Mouse (Mus musculus) kidney, embryonic 15.5 days (tissue): Measurements from ENCODE around the gene 6030468B19Rik. TPM values are rescaled to one million over a fixed set of nuclear protein-coding genes. Genes with fewer than 3 reads are reported as not detected.

Experiments
- ATAC-seq: fragments of 200-750 bp; cut with Nextera tagmentation; replicated peaks from 2 replicates; pipeline ENCODE4 v1.8.0; 2017; ENCODE audit warnings: moderate TSS enrichment; ENCODE audit not compliant: low FRiP score
- H3K27ac ChIP-seq: fragments of 300-500 bp; sonication (generic); 2 replicates; pipeline ENCODE4 v1.5.1; 2015; ENCODE audit warnings: mild to moderate bottlenecking, inconsistent platforms
- H3K27me3 ChIP-seq: fragments of 300-500 bp; sonication (generic); 2 replicates; pipeline ENCODE4 v1.6.1; 2015; ENCODE audit warnings: inconsistent platforms
- H3K36me3 ChIP-seq: fragments of 300-500 bp; sonication (generic); 2 replicates; pipeline ENCODE4 v1.6.1; 2015; ENCODE audit warnings: inconsistent platforms
- H3K4me1 ChIP-seq: fragments of 300-500 bp; sonication (generic); 2 replicates; pipeline ENCODE4 v1.6.1; 2015; ENCODE audit warnings: inconsistent platforms
- H3K4me2 ChIP-seq: fragments of 300-500 bp; sonication (generic); 2 replicates; pipeline ENCODE4 v1.6.1; 2015; ENCODE audit warnings: moderate library complexity, mild to moderate bottlenecking, inconsistent platforms
- H3K4me3 ChIP-seq: fragments of 300-500 bp; sonication (generic); replicated peaks from 2 replicates; pipeline ENCODE4 v1.5.1; 2015; ENCODE audit warnings: mild to moderate bottlenecking, inconsistent platforms
- H3K9ac ChIP-seq: fragments of 300-500 bp; sonication (generic); 2 replicates; pipeline ENCODE4 v1.6.1; 2015; ENCODE audit warnings: mild to moderate bottlenecking, inconsistent platforms
- H3K9me3 ChIP-seq: fragments of 300-500 bp; sonication (generic); replicated peaks from 2 replicates; pipeline ENCODE4 v1.6.1; 2016; ENCODE audit warnings: inconsistent platforms
- WGBS: fragments of 180-500 bp; shearing (Covaris S2); methylation state at CpG from one replicate; pipeline ENCODE4 v1.1.7; 2015; ENCODE audit warnings: mixed read lengths; 5-methylcytosine and 5-hydroxymethylcytosine counted together
- polyA plus RNA-seq: library from polyadenylated mRNA; unstranded; fragments of >200 nt; fragmentation: Nextera tagmentation; extraction: Ambion mirVana; gene quantifications from 2 replicates; pipeline ENCODE4 v1.2.1, GENCODE M21; 2015

Gene 6030468B19Rik
- polyA plus RNA-seq, 1 experiment from 2014 or later: 1.7 TPM

- H3K9me3 ChIP-seq: no peaks in the 10 kb centered on the region
- peak; percentile 60 for ATAC-seq
- H3K4me3 ChIP-seq: peak overlapping the region; percentile 25
- no peak overlapping the region for H3K9ac ChIP-seq
- no peaks in the 10 kb centered on the region for H3K36me3 ChIP-seq
- peak overlapping the region; percentile 56 for H3K4me2 ChIP-seq
- peak overlapping the region; percentile 54; the same call in 1 of the 2 replicates for H3K27ac ChIP-seq
- H3K4me1 ChIP-seq: peaks cover 33% of the 10 kb centered on the region
- H3K27me3 ChIP-seq: 0 out of 2 replicates have a peak, but pooled peaks cover 2% of the 10 kb centered on the region
- 44% methylated on average over 23 of the region's 23 CpGs for WGBS
Measured at GRCm38 (mm10) chr11:117790703-117791440, 6.6 kb upstream of the 6030468B19Rik start.

DNA sequence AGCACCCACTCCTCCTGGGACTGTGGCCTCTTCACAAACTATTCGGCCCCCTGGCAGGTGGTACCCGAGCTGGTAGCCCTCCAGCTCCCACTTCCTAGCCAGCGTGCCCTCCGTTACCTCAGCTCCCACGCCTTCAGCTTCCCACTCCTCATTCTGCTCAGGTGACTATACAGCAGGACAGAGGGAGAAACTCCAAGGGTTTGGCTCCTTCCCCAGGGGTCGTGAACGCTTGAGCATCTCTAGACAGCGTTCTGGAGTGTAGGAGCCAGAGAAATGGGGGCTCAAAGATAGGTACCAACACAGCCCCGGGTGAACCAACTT, 6.1 kb upstream of the 6030468B19Rik start:
- 86% methylated on average over 9 of the region's 9 CpGs for WGBS
- Histone ChIP-seq H3K9ac (no peak overlapping the region), H3K4me3 (no peak overlapping the region), H3K27ac (0 out of 2 replicates have a peak overlapping the region, but pooled peaks have one; percentile 28), H3K27me3 (0 out of 2 replicates have a peak, but pooled peaks cover 2% of the 10 kb centered on the region), H3K36me3 (no peaks in the 10 kb centered on the region), H3K9me3 (no peaks in the 10 kb centered on the region), H3K4me1 (peaks cover 31% of the 10 kb centered on the region), H3K4me2 (peak overlapping the region; percentile 56; the same call in 1 of the 2 replicates)
- no peak for ATAC-seq

DNA sequence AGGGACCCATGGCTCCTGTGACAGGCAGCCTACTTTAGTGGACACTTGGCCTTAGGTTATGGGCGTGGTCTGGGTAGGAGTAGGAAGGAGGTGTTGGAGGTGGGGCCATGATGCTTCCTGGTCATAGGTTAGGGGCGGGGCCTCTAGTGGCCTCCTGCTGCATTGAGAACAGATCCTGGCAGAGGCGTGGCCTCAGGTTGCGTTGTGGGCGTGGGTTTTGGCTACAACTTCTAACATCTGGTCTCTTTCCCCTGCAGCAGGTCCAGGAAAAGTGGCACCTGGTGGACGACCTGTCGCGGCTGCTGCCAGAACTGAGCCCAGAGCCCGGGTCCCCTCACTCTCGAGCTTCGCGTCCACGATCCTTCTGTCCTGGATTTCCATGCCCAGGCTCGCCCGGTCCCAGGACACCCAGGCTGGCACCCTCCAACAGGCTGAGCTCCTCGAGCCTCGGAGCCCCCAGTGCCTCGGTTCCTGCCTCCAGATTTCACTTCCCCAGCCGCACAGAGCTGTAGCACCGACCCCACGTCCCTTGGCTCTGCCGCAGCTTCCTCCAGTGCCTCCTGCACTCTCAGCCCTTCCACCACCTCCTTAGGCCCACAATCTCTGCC, 5.1 kb upstream of the 6030468B19Rik start:
- Histone ChIP-seq H3K9ac (peak overlapping the region; percentile 12; the same call in 1 of the 2 replicates), H3K4me2 (peak overlapping the region; percentile 58), H3K4me3 (peak overlapping the region; percentile 32), H3K36me3 (no peaks in the 10 kb centered on the region), H3K27me3 (0 out of 2 replicates have a peak, but pooled peaks cover 2% of the 10 kb centered on the region), H3K9me3 (no peaks in the 10 kb centered on the region), H3K4me1 (peaks cover 33% of the 10 kb centered on the region), H3K27ac (peak overlapping the region; percentile 45)
- WGBS: 8% methylated on average over 22 of the region's 22 CpGs
- peak; percentile 71 for ATAC-seq

- H3K4me1 ChIP-seq: peaks cover 44% of the 10 kb centered on the region
- H3K4me3 ChIP-seq: no peak overlapping the region
- 0 out of 2 replicates have a peak, but pooled peaks cover 2% of the 10 kb centered on the region for H3K27me3 ChIP-seq
- no peaks in the 10 kb centered on the region for H3K9me3 ChIP-seq
- no peak overlapping the region for H3K9ac ChIP-seq
- ATAC-seq: no peak
- no peaks in the 10 kb centered on the region for H3K36me3 ChIP-seq
- H3K4me2 ChIP-seq: no peak overlapping the region
- H3K27ac ChIP-seq: no peak overlapping the region
- WGBS: 59% methylated on average over 4 of the region's 4 CpGs
Measured at GRCm38 (mm10) chr11:117794035-117794551, 3.4 kb upstream of the 6030468B19Rik start.

DNA sequence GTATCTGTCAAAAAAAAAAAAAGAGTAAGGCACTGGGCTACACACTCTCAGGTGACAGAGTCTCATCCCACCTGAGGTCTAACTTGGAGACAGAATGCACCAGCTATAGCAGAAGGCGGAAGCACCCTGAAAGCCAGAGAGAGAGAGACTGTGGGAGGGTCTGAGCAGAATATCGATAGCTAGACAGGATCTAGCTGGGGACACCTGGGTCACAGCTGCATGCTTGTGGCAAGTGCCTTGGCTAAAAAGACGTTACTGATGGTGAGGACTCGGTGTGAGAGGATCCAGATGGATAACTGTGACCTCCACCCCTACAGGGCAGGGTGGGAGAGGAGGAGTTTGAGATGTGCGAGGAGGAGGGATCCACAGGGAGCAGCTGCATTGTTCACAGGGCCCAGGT, 506 bp upstream of the 6030468B19Rik start:
- WGBS: 37% methylated on average over 5 of the region's 5 CpGs
- Histone ChIP-seq H3K27me3 (no peaks in the 10 kb centered on the region), H3K4me1 (peaks cover 33% of the 10 kb centered on the region), H3K9me3 (no peaks in the 10 kb centered on the region), H3K9ac (no peak overlapping the region), H3K27ac (no peak overlapping the region), H3K36me3 (no peaks in the 10 kb centered on the region), H3K4me2 (no peak overlapping the region), H3K4me3 (no peak overlapping the region)
- no peak for ATAC-seq

- 25% methylated on average over 2 of the region's 2 CpGs for WGBS
- no peaks in the 10 kb centered on the region for H3K36me3 ChIP-seq
- H3K4me3 ChIP-seq: no peak overlapping the region
- H3K9me3 ChIP-seq: no peaks in the 10 kb centered on the region
- no peak overlapping the region for H3K9ac ChIP-seq
- no peaks in the 10 kb centered on the region for H3K27me3 ChIP-seq
- no peak overlapping the region for H3K4me2 ChIP-seq
- no peak for ATAC-seq
- no peak overlapping the region for H3K27ac ChIP-seq
- peaks cover 23% of the 10 kb centered on the region for H3K4me1 ChIP-seq
Measured at GRCm38 (mm10) chr11:117798160-117798541, 691 bp downstream of the 6030468B19Rik start.

DNA sequence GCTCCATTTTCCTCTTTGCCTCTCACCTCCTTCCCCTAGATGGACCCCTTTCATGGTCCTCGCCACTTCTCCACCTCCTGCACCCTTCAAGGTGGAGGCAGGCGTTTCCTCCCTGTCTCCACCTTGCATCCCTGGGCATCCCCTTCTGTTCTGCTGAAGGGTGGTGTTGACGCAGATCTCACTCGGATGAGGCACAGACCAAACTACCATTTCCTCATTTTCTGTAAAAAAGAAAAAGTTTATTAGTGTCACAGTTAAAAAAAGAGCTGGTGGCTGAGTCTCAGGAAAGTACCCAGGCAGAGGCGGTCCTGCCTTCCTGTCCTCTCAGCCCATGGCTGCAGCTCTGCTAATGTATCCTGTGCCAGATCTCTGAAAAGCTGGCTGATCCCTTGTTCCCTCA, 1.7 kb downstream of the 6030468B19Rik start:
- Histone ChIP-seq H3K27ac (no peak overlapping the region), H3K4me2 (no peak overlapping the region), H3K9me3 (no peaks in the 10 kb centered on the region), H3K36me3 (no peaks in the 10 kb centered on the region), H3K27me3 (no peaks in the 10 kb centered on the region), H3K4me1 (peaks cover 20% of the 10 kb centered on the region; the same call in 1 of the 2 replicates), H3K4me3 (no peak overlapping the region), H3K9ac (no peak overlapping the region)
- 69% methylated on average over 5 of the region's 5 CpGs for WGBS
- no peak for ATAC-seq

DNA sequence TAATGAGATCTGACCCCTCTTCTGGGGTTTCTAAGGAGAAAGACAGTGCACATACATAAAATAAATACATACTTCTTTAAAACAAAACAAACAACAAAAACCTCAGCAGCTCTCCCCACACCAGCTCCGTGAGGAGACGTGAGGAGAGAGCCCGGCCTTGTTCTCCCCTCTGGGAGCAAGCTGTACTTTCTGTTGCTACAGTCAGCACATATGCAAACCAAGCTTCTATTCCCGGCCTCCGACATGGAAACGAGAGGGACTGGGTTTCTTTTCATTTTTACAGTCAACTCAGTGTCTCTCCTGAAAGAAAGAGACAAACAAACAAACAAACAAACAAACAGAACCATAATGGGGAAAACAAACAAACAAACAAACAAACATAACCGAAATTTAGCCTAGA, 2.6 kb downstream of the 6030468B19Rik start:
- WGBS: 81% methylated on average over 7 of the region's 7 CpGs
- no peaks in the 10 kb centered on the region for H3K27me3 ChIP-seq
- H3K4me3 ChIP-seq: no peak overlapping the region
- no peak overlapping the region for H3K4me2 ChIP-seq
- no peak for ATAC-seq
- H3K27ac ChIP-seq: no peak overlapping the region
- H3K4me1 ChIP-seq: peaks cover 20% of the 10 kb centered on the region; the same call in 1 of the 2 replicates
- H3K36me3 ChIP-seq: no peaks in the 10 kb centered on the region
- H3K9me3 ChIP-seq: no peaks in the 10 kb centered on the region
- H3K9ac ChIP-seq: no peak overlapping the region

- WGBS: 48% methylated on average over 7 of the region's 7 CpGs
- no peaks in the 10 kb centered on the region for H3K36me3 ChIP-seq
- H3K9ac ChIP-seq: no peak overlapping the region
- H3K4me2 ChIP-seq: no peak overlapping the region
- ATAC-seq: no peak
- H3K9me3 ChIP-seq: no peaks in the 10 kb centered on the region
- peaks cover 20% of the 10 kb centered on the region; the same call in 1 of the 2 replicates for H3K4me1 ChIP-seq
- no peak overlapping the region for H3K27ac ChIP-seq
- H3K4me3 ChIP-seq: no peak overlapping the region
- H3K27me3 ChIP-seq: no peaks in the 10 kb centered on the region
Measured at GRCm38 (mm10) chr11:117801650-117802049, 4.2 kb downstream of the 6030468B19Rik start.

DNA sequence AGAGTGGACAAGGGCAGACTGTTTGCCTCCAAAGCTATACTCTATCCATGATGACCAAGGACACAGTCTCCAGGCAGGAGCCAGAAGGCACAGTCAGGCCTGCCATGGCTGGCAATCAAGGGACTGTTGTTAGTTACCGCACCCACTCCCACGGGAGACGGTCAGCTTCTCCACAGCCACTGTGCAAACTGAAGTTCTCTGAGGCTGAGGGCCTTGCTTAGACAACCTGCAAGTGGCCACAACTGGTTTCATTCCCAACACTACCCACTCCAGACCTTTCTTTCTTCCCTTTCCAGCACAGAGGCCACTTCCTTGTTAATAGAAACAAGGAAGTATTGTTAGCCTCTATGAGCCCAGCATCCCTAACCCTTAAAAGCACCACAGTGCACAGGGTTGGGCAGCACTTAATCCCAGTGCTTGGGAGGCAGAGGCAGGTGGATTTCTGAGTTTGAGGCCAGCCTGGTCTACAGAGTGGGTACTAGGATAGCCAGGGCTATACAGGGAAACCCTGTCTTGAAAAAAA, 5.8 kb downstream of the 6030468B19Rik start:
- H3K36me3 ChIP-seq: no peaks in the 10 kb centered on the region
- H3K27me3 ChIP-seq: no peaks in the 10 kb centered on the region
- no peak overlapping the region for H3K9ac ChIP-seq
- H3K4me3 ChIP-seq: no peak overlapping the region
- no peak for ATAC-seq
- peaks cover 8% of the 10 kb centered on the region; the same call in 1 of the 2 replicates for H3K4me1 ChIP-seq
- H3K4me2 ChIP-seq: no peak overlapping the region
- WGBS: 88% methylated on average over 3 of the region's 3 CpGs
- H3K9me3 ChIP-seq: no peaks in the 10 kb centered on the region
- no peak overlapping the region for H3K27ac ChIP-seq

DNA sequence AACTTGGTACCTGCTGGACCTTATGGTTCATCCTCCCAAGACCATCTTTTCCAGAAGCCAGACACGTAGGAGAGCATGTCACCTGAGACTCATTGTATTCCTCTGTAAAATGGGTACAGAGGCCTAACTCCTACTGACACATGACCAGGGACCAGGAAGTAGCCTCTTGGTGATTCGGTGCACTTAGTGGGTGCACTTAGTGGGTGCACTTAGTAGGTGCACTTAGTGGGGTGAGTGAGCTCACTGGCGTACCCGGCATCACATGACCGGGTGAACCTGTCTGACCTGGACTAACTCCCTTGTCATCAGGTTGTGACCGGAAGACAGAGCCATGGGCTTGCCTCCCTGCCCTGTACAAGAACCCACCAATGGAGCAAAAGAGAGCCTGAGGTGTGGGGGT, 9.3 kb downstream of the 6030468B19Rik start:
- peaks cover 23% of the 10 kb centered on the region for H3K4me1 ChIP-seq
- no peak overlapping the region for H3K9ac ChIP-seq
- no peak overlapping the region for H3K27ac ChIP-seq
- no peak overlapping the region for H3K4me2 ChIP-seq
- ATAC-seq: no peak
- 92% methylated on average over 6 of the region's 6 CpGs for WGBS
- H3K27me3 ChIP-seq: no peaks in the 10 kb centered on the region
- no peaks in the 10 kb centered on the region for H3K9me3 ChIP-seq
- H3K4me3 ChIP-seq: no peak overlapping the region
- H3K36me3 ChIP-seq: no peaks in the 10 kb centered on the region
